Mouse (Mus musculus) lung, adult 2 months (tissue): ENCODE measurements around the gene Dmap1.

Experiments
- CTCF ChIP-seq: fragments of 200-500 bp; IDR thresholded peaks from 2 replicates; pipeline ENCODE4 v1.5.1; 2011; ENCODE audit warnings: mild to moderate bottlenecking, low read length, control low read depth; ENCODE audit not compliant: insufficient read depth
- POLR2A ChIP-seq: fragments of 200-500 bp; IDR thresholded peaks from 2 replicates; pipeline ENCODE4 v1.6.1; 2011; ENCODE audit warnings: low read depth, mild to moderate bottlenecking, control low read depth, low read length, borderline replicate concordance; ENCODE audit errors: extremely low read depth

- TF ChIP-seq POLR2A (no peak), CTCF (no peak)
Observed at GRCm38 (mm10) chr4:117636152-117636551, 45.9 kb downstream of the Dmap1 start.
